Mouse (Mus musculus): Measurements from ENCODE around the gene Tagap.

- no peak for TF ChIP-seq POLR2A (IDR thresholded peaks at IDR 0.05; ENCODE audit: control insufficient read depth, extremely low read depth, insufficient read depth, low read length, poor library complexity)
- no peak for TF ChIP-seq CTCF (IDR thresholded peaks at IDR 0.05; ENCODE audit: borderline replicate concordance, control insufficient read depth, extremely low read depth, insufficient read depth, low read length, poor library complexity)
Observed at GRCm38 (mm10) chr17:7928662-7929061, 2.9 kb downstream of the Tagap start.

Data from thymus, adult 2 months (tissue).